Mouse (Mus musculus): ENCODE measurements around the gene Pde4c.

DNA sequence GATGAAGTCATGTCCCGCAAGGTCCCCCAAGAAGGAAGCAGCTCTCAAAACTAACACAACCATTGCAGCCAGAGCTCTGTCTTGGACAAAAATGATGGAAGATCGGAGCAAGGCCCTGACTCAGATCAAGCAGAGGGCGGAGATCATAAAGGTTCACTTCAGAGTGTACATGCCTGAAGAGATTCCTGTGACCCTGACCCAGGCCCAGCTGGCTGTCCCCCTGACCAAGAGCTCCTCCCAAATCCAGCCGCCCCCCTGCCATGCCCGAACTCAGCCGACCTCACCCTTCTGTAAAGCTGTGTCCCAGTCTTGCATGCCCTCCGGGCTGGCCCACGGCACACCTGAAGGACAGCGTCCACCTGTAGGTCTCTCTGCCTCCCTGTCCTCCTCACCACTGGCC, 13.7 kb upstream of the Pde4c start:
- TF ChIP-seq CTCF (IDR thresholded peaks at IDR 0.05; ENCODE audit: control insufficient read depth, insufficient read depth, insufficient replicate concordance, low read depth, low read length) (no peak), POLR2A (IDR thresholded peaks at IDR 0.05; ENCODE audit: control insufficient read depth, low read depth, low read length) (no peak)
